Mouse (Mus musculus): ENCODE results near the gene Atr.

Atr gene

DNA sequence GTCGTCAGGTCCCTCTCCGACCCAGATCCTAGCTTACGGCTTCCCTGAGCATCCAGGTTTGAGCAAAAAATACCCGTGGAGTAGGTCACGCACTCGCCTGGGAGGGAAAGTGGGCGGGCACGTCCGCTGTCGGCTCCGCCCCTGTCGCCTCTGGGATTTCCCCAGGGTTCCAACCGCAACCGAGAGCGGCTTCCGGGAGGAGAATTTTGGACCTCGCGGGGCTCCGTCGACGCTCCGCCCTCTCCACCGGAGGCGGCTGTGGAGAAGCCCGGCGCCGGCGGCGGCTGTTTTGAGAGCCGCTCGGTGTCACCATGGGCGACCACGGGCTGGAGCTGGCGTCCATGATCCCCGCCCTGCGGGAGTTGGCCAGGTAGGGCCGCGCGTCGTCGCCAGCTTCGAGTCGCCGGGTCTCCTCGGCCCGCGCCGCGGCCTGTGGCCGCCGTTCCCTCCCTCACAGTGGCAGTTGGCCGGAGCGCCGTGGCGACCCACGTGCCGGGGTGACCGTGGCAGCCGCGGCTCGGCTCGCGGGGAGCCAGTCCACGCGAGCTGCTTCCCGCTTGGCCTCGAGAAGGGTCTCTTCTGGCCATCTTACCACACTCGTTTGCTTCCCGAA, at the start of gene Atr:
Gene Atr, plus strand, starts transcription at position 184 of the 613 bp plus-strand sequence.
- DNase-seq (ENCODE audit: low spot score in 2 of 2): peak; percentile 86 to 90

DNA sequence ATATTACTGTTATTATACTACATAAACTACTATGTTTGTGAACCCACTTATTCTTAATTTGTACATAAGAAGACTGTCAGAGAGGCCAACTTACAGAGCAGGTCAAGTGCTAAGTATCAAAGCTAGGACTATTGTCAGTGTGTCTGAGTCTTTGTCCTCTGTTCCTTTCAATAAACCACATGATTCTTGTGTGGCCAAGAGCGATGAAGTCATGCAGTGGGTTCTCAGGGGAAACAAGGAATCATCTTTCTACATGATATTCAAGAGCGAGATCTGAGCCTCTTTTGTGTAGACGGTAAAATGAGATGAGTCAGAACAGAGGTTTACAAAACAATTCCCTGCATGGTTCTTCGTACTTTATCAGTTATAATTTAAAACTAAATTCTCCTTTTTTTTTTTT, 47.8 kb upstream of the Atr start:
- DNase-seq (ENCODE audit: low spot score in 2 of 2): no peak

DNA sequence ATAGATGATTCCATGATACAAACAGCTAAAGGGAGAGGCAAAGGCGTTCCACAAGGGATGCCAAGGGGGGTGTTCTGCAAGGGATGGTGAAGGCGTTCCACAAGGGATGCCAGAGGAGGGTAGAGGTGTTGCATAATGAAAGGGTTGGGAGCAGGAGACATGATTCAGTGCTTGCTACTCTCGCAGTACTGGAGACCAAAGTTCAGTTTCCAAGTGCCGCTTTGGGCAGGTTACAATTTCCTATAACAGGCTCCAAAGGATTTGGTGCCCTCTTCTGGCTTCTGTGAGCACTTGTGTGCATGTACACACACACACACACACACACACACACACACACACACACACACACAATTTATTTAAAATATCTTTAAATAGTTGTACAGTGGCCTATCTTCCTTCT, 45.6 kb upstream of the Atr start:
- DNase-seq (ENCODE audit: low spot score in 2 of 2): no peak

DNA sequence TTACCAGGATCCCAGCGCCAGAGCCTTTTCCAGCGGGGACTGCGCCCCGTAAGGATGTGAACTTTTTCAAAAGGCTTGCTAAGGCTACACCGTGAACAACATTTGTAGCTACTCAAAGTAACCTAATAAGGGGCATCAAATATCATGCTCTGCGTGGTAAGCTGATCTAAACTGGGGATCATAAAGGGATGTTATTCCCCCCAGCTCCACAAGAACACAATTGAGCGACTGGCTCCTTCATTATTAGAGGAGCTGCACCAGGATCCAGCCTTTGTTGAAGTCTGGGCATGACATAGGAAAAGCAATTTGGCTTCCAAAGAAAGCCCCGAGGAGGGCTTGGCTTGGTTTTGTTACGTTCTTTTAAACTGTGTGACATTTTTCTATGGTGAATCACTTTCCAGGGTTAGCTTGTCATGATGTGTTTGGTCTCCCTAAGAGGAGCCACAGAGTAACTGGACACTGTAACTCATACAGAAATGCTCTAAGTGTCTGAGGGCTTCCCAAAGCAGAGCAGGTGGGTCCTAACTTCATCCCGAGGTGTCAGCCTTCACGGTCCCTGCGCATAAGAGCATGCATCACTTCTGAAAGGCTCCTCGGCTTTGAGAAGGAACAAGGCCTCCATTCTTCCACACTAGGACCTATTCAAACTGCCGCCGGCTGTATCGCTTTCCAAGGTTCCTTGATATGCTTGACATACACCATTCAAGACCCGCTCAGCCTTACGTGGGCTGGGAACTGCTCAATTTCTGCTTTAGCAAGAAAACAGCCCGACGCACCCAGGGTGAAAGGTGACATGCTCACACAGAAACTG, 43.5 kb upstream of the Atr start:
- DNase-seq (ENCODE audit: low spot score in 2 of 2): no peak

DNA sequence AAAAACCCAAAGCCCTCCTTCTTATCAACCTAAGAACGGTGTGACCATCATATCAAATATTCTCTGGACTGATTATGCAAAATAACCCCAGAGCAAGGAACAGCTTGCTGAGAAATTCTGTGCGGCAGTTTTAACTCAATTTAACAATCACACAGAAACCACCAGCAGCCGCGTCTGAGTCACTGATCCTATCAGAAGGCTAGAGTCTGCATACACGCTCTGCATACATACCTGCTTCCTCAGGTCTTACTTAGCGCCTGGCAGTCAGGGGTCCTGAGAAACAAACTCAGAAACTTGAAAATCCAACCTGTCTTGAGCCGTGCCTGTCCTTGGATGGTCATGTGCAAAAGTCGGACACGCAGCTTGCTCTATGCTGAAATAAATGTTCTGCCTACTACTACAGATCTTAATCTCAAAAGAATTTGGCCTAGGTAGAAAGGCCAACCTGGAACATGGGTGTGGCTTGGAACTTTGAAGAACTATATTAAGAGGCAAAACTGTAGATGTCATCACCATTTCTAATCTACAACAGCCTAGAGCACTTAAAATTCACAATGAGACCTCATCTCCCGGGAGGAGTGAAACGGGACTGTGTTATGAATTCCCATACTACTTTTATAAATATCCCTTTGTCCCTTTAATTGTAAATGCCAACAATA, 42.3 kb upstream of the Atr start:
- no peak for DNase-seq (ENCODE audit: low spot score in 2 of 2)

DNA sequence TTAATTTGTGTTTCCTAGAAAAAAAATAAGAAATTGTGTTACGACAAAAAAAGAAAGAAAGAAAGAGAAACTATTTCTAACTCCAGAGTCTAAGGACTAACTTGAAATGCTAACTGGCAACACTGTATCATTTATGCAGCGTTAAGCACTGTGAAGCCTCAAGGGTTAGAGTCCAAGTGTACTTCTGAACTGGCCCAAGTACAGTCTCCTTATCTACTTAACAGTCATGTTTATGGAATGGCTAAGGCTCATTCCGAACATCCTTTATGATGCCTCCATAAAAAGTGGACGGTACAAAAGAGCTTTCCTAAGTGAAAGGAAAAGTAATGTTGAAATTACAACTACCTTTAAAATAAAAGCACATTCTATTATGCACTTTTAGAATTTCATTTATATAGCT, 41.7 kb upstream of the Atr start:
- DNase-seq (ENCODE audit: low spot score in 2 of 2): no peak

DNA sequence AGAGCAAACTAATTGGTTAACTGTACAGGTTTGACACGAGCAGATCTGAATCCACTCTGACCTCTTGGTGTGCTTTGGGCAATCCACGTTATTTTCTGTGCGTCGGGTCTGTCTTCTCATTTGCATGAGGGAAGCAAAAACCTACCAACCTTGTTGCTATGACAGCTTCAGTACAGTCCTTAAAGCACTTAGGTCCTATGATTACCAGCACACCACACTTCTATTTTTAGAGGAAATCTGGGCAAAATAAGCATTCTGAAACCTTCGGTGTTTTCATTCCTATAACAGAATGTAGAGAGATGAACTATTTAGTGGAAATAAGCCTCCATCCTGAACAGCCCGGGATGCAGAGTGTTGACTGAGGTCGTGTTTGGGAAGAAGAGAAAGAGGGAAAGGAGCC, 34.9 kb upstream of the Atr start:
- no peak for DNase-seq (ENCODE audit: low spot score in 2 of 2)

DNA sequence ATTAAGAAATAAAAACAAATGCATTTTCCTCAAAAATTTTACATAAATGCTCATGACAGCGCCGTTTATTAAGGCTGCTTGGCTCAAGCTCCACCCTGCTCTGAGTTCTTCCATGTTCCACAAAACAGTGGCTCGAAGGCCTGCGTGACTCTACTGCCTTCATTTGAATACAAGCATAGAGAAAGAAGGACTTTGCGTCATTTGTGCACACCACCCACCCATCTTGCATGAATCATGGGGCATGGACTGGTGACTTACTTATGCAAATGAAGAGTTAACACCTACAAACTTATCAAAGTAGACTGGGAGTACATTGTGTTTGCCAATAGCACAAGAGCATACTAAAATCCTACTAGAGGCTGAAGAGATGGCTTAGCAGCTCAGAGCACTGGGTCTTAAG, 29.8 kb upstream of the Atr start:
- DNase-seq (ENCODE audit: low spot score in 2 of 2): no peak

DNA sequence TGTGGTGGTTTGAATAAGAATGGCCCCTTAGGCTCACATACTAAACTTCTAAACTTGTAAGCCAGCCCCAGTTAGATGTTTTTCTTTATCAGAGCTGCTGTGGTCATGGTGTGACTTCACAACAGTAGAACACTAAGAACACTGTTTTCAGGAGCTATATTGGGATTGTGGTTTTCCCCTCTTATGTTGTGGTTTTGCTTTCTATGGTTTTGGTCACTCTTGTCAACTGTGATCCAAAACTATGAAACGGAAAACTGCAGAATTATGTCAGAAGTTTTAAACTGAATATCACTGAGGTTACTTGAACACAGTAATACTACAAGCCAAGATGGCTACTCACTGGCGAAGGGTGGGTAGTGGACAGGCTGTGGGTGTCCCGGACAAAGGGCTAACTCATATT, 24.6 kb upstream of the Atr start:
- no peak for DNase-seq (ENCODE audit: low spot score in 2 of 2)

DNA sequence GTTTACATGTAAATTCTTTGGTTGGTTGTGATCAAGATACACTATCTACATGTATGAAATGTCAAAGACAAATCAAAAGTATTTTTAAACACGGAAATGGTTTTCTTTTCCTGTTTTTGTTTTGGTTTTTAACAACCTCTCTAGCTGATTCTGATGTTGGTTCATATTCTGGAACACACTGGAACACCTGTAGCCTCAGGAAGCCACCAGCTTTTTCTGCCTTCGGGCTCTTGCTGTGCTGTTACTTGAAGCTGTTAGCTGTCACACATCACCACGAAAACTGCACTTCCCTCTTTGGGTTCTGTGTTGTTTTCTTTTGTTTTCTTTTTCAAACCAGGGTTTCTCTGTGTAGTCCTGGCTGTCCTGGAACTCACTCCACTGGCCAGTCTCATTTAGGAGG, 22.6 kb upstream of the Atr start:
- no peak for DNase-seq (ENCODE audit: low spot score in 2 of 2)

DNA sequence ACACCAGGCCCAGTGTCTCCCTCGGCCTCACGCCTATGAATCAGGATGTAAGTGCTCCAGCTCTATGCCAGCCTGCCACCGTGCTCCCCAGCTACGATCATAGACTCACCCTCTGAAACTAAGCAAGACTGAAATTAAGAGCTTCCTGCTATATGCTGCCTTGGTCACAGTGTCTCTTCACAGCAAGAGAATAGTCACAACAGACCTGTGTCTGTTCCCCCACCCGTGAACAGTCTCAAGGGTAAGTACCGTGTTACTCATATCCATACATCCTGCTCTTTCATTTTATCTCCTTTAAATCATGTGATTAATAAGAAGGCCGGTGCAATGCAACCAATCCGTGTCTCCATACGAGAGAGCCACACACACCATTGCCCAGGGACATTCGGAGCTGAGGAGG, 21.7 kb upstream of the Atr start:
- DNase-seq (ENCODE audit: low spot score in 2 of 2): no peak

DNA sequence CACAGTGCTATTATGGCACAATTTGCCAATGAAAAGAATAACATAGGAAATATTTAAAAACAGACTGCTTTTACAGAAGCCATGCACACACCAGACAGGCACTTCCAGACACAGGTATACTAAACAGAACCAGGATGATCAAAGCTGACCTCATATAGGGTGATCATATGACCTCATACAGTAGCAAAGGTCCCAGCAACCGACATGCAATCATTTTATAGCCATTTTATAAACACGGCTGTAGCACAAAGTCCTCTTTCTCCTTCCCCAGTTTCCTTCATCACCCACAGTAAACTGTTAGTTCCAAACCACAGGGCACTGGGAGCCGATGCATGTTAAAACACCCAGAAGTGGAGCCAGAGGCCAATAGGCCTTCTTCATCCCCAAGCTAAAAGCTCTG, 18.0 kb upstream of the Atr start:
- DNase-seq (ENCODE audit: low spot score in 2 of 2): no peak

DNA sequence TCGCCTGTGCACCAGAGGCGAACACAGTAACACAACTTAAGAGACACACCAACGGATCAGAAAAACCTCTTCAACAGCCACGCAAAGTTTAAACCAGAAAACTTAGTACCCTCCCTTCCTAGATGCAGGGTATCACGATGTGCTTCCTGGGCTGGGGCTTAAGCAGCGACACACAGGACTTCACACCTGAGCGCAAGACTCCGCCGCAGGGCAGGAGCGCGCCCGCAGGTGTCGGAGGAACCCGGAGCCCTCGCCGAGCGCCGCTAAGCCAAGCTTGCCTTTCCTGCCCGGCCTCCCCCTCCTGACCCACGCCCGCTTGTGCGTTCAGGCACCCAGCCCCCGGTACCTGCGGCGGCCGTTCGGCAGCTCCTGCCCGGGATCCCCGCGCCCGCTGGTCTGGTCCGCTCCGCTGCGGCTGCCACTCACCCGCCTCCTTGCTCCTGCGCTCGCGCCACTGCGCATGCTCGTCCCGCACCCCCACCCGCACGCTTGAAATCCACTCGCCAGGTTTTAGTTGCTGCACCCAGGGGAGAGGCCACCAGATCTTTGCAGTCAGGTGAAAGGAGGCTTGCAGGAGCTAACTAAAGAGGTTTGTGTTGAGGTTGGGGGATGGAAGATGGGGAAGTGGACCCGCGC, 12.5 kb upstream of the Atr start, which contains the start of gene Pls1:
Gene Pls1, minus strand, starts transcription at position 487 of the 636 bp plus-strand sequence.
- DNase-seq (ENCODE audit: low spot score in 2 of 2): peak; percentile 76 to 81

DNA sequence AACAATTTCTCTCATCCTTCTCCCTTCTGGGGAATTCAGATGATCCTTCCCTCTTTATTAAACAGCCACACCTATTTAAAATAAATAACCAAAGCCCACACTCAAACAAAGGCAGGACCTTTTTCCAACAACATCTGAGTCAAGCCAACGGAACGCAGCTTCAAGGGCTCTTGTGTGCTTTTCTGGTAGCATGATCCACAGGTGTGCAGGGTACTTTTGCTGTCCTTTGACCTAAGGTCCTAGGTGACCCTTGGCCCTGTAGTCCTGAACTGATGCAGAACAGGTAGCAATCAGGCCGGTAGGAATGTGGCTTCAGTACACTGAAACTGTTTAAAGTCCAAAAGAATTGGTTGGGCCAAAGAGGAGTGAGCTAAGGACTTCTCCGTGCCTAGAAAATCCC, 11.7 kb upstream of the Atr start:
- DNase-seq (ENCODE audit: low spot score in 2 of 2): no peak

DNA sequence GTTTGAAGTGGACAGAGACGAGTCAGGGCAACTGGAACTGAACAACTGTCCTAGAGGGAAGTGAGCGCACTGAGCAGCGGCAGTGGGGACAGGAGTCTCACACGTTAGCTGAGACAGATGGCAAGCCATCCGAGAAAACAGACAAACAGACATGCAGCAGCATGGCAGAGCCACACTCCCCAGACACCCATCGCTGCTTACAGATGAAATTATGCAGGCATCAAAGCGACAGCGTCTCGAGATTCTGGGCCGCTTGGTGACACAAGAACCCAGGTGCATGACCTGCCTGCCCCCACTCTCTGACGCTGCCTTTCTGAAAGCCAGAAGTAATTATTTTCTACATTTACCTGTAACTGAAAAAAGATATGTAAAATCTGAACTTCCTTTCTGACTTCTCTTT, 5.7 kb upstream of the Atr start:
- DNase-seq (ENCODE audit: low spot score in 2 of 2): no peak

DNA sequence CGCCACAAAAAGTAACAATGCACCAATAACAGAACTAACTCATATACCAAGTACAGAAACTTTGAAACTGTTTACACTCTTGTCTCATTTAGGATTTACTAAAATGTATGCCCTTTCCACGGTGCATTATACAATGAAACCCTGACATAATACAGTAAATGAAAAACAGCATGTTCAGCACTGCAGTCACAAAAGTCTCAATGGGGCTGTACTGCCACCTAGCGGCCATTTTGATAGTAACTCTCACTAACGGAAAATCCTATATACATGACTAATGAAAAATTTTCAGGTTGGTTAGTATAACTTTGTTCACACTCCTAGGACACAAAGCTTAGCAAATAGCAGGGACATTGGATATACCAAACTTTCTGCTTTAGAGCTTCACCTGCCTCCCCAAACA, 4.5 kb upstream of the Atr start:
- DNase-seq (ENCODE audit: low spot score in 2 of 2): peak in 1 of 2 experiments; percentile 72

DNA sequence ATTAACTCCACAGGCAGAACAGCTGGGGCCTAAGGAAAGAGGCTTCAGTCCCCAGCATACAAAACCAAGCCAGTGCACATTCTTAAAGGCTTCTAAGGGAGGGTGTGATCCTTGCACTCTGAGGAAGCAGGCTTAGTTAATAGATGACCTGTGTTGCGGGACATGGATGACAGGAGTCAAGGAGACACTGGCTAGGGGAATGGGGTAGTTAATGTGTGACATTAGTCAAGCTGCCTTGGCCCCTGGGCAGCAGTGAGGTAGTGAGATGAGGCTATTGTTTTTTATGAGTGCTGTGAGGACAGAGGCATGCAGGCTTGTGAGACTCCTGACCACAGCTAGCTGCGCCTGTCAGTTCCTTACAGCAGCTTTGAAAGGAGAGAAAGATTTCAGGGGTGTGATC, 2.5 kb upstream of the Atr start:
- no peak for DNase-seq (ENCODE audit: low spot score in 2 of 2)

DNA sequence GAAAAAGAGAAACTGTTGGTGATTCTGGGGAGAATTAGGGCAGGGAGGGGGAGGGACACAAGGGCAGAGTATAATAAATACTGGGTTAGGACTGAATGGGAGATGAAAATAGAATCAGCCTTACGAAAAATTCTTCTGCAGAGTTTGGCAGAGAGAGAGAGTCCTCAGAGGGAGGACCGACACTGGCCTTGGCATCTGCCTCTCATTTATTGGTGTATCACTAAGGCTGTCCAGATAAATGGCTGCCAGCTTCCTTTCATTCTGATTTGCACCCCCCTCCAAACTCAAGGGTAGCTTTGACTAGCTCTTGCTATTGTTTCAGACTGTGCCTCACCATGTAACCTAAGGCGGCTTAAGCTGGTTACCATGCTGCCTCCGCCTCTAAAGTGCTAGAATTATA, 1.4 kb upstream of the Atr start:
- DNase-seq (ENCODE audit: low spot score in 2 of 2): no peak

DNA sequence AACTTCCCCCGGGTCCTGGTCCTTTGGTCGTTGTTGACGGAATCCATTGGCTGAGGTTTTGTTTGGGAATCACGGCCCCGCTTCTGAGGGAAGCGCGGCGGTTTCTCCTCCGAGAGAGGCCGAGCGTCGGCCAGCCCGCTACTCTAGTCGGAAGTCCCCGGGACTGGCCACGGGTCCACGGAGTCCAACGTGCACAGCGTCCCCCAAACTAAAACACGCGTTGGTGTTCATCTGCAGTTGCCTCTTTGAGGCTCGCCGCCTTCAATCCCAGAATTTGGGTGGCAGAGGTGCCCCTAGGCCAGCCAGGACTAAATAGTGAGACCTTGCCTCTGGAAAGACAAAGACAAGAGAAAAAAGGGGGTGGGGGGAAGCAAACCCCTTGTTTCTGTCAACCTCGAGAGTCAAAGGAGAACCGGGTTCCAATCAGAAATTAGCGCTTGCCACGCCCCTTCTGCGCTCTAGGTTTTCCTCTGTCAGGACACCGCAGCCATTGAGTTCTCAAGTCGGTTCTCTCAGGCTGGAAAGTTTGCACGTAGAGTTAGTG, 702 bp downstream of the Atr start:
- no peak for DNase-seq (ENCODE audit: low spot score in 2 of 2)

DNA sequence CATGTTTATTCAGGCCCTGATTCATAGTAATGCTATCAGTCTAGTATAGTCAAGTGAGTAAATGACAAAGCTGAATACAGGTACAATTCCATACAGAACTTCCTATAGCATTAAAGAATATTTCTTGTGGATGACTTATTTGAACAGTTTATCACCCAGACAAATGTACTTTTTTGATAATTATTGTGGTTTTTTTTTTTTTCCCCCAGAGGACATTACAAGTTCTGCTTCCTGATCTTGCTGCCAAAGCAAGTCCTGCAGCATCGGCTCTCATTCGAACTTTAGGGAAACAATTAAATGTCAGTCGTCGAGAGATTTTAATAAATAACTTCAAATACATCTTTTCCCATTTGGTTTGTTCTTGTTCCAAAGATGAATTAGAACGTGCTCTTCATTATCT, 20.8 kb downstream of the Atr start:
- DNase-seq (ENCODE audit: low spot score in 2 of 2): no peak

DNA sequence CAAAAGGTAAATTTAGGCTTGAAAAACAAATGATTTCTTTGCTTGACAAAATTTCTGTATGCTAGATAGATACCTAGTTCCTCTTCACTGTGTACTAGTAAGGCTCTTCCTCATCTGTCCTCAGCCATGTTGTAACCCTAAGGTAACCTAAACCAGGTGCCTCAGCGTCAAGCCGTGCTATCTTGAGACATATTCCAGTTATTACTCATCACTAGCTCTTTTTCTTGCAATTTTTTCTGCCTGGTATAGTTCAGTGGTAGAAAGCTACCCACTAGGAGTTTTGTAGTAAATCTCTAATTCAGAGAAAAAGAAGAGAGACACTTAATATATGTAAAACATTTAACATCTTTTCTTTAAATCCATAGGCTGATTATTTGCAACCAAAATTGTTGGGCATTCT, 25.4 kb downstream of the Atr start:
- DNase-seq (ENCODE audit: low spot score in 2 of 2): no peak

DNA sequence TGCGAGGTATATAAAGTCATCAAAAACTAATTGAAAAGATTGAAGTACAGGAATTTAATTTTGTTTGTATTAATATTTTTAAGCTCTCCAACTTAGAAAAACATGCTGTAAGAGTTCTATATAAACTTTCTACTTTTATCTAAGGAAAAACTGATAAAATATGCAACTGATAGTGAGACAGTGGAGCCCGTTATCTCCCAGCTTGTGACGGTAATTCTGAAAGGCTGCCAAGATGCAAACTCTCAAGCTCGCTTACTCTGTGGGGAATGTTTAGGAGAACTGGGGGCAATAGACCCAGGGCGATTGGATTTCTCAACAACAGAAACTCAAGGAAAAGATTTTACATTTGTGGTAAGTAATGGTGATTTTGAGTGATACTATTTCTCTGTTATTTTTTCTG, 40.0 kb downstream of the Atr start:
- no peak for DNase-seq (ENCODE audit: low spot score in 2 of 2)
